Mouse (Mus musculus): ENCODE data around the gene Rbbp9.

GRCm38 (mm10) chr2:144555820-144556552, 5.3 kb upstream of the Rbbp9 start, which contains the start of gene Sec23b:
- TF ChIP-seq CTCF (IDR thresholded peaks at IDR 0.05; ENCODE audit: control insufficient read depth, insufficient read depth, insufficient read length) (no peak), FOSL1 (IDR thresholded peaks at IDR 0.05; ENCODE audit: insufficient read depth, low read length, poor library complexity, severe bottlenecking) (no peak)

All from C2C12 (cell line).